Mouse (Mus musculus): ENCODE measurements around the gene Bckdk.
A peak's percentile ranks its signal among the peaks of the same experiment; 100 is the strongest.

The Bckdk gene

GRCm38 (mm10) chr7:127912190-127912871 is 8.4 kb downstream of the Bckdk start, which contains the start of gene Kat8:
Gene Kat8, plus strand, starts transcription at chr7:127912516.
- H3K36me3 ChIP-seq (ENCODE audit: control insufficient read depth, insufficient read depth, low read length, poor library complexity, severe bottlenecking), result peaks cover 7% of the 10 kb centered on the region; the same call in 1 of the 2 replicates
- peak; percentile 90 for DNase-seq (ENCODE audit: low read depth, low spot score)
- H3K27me3 ChIP-seq (ENCODE audit: control insufficient read depth, insufficient read depth, low read length, poor library complexity, severe bottlenecking), result no peaks in the 10 kb centered on the region

- DNase-seq (ENCODE audit: low read depth, low spot score), result no peak
- Histone ChIP-seq H3K36me3 (ENCODE audit: control insufficient read depth, insufficient read depth, low read length, poor library complexity, severe bottlenecking) (peaks cover 4% of the 10 kb centered on the region; the same call in 1 of the 2 replicates), H3K27me3 (ENCODE audit: control insufficient read depth, insufficient read depth, low read length, poor library complexity, severe bottlenecking) (no peaks in the 10 kb centered on the region)
These were observed 9.1 kb downstream of the Bckdk start for GRCm38 (mm10) chr7:127912938-127913337.

GRCm38 (mm10) chr7:127915293-127915692 is 11.4 kb downstream of the Bckdk start:
- DNase-seq (ENCODE audit: low read depth, low spot score), result peak; percentile 35
- peaks cover 2% of the 10 kb centered on the region; the same call in 1 of the 2 replicates for H3K36me3 ChIP-seq (ENCODE audit: control insufficient read depth, insufficient read depth, low read length, poor library complexity, severe bottlenecking)
- no peaks in the 10 kb centered on the region for H3K27me3 ChIP-seq (ENCODE audit: control insufficient read depth, insufficient read depth, low read length, poor library complexity, severe bottlenecking)

- peak; percentile 81 for DNase-seq (ENCODE audit: low read depth, low spot score)
- Histone ChIP-seq H3K36me3 (ENCODE audit: control insufficient read depth, insufficient read depth, low read length, poor library complexity, severe bottlenecking) (peaks cover 2% of the 10 kb centered on the region; the same call in 1 of the 2 replicates), H3K27me3 (ENCODE audit: control insufficient read depth, insufficient read depth, low read length, poor library complexity, severe bottlenecking) (no peaks in the 10 kb centered on the region)
These were observed 14.3 kb downstream of the Bckdk start for GRCm38 (mm10) chr7:127918203-127918602.

GRCm38 (mm10) chr7:127919290-127919689 is 15.4 kb downstream of the Bckdk start:
- peak; percentile 58 for DNase-seq (ENCODE audit: low read depth, low spot score)
- Histone ChIP-seq H3K36me3 (ENCODE audit: control insufficient read depth, insufficient read depth, low read length, poor library complexity, severe bottlenecking) (peaks cover 2% of the 10 kb centered on the region; the same call in 1 of the 2 replicates), H3K27me3 (ENCODE audit: control insufficient read depth, insufficient read depth, low read length, poor library complexity, severe bottlenecking) (no peaks in the 10 kb centered on the region)

- DNase-seq (ENCODE audit: low read depth, low spot score), result no peak
- 0 out of 2 replicates have a peak, but pooled peaks cover 2% of the 10 kb centered on the region for H3K36me3 ChIP-seq (ENCODE audit: control insufficient read depth, insufficient read depth, low read length, poor library complexity, severe bottlenecking)
- no peaks in the 10 kb centered on the region for H3K27me3 ChIP-seq (ENCODE audit: control insufficient read depth, insufficient read depth, low read length, poor library complexity, severe bottlenecking)
These were observed 17.6 kb downstream of the Bckdk start for GRCm38 (mm10) chr7:127921516-127921915.

GRCm38 (mm10) chr7:127922451-127923275 is 18.8 kb downstream of the Bckdk start:
- DNase-seq (ENCODE audit: low read depth, low spot score), result peak; percentile 71
- Histone ChIP-seq H3K27me3 (ENCODE audit: control insufficient read depth, insufficient read depth, low read length, poor library complexity, severe bottlenecking) (no peaks in the 10 kb centered on the region), H3K36me3 (ENCODE audit: control insufficient read depth, insufficient read depth, low read length, poor library complexity, severe bottlenecking) (no peaks in the 10 kb centered on the region)

GRCm38 (mm10) chr7:127923714-127924113 is 19.8 kb downstream of the Bckdk start:
- Histone ChIP-seq H3K36me3 (ENCODE audit: control insufficient read depth, insufficient read depth, low read length, poor library complexity, severe bottlenecking) (no peaks in the 10 kb centered on the region), H3K27me3 (ENCODE audit: control insufficient read depth, insufficient read depth, low read length, poor library complexity, severe bottlenecking) (no peaks in the 10 kb centered on the region)
- no peak for DNase-seq (ENCODE audit: low read depth, low spot score)

- DNase-seq (ENCODE audit: low read depth, low spot score), result no peak
- Histone ChIP-seq H3K27me3 (ENCODE audit: control insufficient read depth, insufficient read depth, low read length, poor library complexity, severe bottlenecking) (no peaks in the 10 kb centered on the region), H3K36me3 (ENCODE audit: control insufficient read depth, insufficient read depth, low read length, poor library complexity, severe bottlenecking) (no peaks in the 10 kb centered on the region)
These were observed 21.4 kb downstream of the Bckdk start for GRCm38 (mm10) chr7:127925252-127925651.

GRCm38 (mm10) chr7:127926066-127926465 is 22.2 kb downstream of the Bckdk start:
- no peak for DNase-seq (ENCODE audit: low read depth, low spot score)
- H3K27me3 ChIP-seq (ENCODE audit: control insufficient read depth, insufficient read depth, low read length, poor library complexity, severe bottlenecking), result no peaks in the 10 kb centered on the region
- H3K36me3 ChIP-seq (ENCODE audit: control insufficient read depth, insufficient read depth, low read length, poor library complexity, severe bottlenecking), result no peaks in the 10 kb centered on the region

GRCm38 (mm10) chr7:127926846-127927245 is 23.0 kb downstream of the Bckdk start:
- no peak for DNase-seq (ENCODE audit: low read depth, low spot score)
- Histone ChIP-seq H3K36me3 (ENCODE audit: control insufficient read depth, insufficient read depth, low read length, poor library complexity, severe bottlenecking) (no peaks in the 10 kb centered on the region), H3K27me3 (ENCODE audit: control insufficient read depth, insufficient read depth, low read length, poor library complexity, severe bottlenecking) (no peaks in the 10 kb centered on the region)

GRCm38 (mm10) chr7:127927726-127928125 is 23.8 kb downstream of the Bckdk start:
- DNase-seq (ENCODE audit: low read depth, low spot score), result no peak
- no peaks in the 10 kb centered on the region for H3K36me3 ChIP-seq (ENCODE audit: control insufficient read depth, insufficient read depth, low read length, poor library complexity, severe bottlenecking)
- H3K27me3 ChIP-seq (ENCODE audit: control insufficient read depth, insufficient read depth, low read length, poor library complexity, severe bottlenecking), result no peaks in the 10 kb centered on the region

GRCm38 (mm10) chr7:127928596-127928995 is 24.7 kb downstream of the Bckdk start:
- DNase-seq (ENCODE audit: low read depth, low spot score), result no peak
- no peaks in the 10 kb centered on the region for H3K27me3 ChIP-seq (ENCODE audit: control insufficient read depth, insufficient read depth, low read length, poor library complexity, severe bottlenecking)
- no peaks in the 10 kb centered on the region for H3K36me3 ChIP-seq (ENCODE audit: control insufficient read depth, insufficient read depth, low read length, poor library complexity, severe bottlenecking)

GRCm38 (mm10) chr7:127929923-127930322 is 26.0 kb downstream of the Bckdk start, which contains the start of gene Prss8:
Gene Prss8, minus strand, starts transcription at chr7:127930104.
- no peaks in the 10 kb centered on the region for H3K36me3 ChIP-seq (ENCODE audit: control insufficient read depth, insufficient read depth, low read length, poor library complexity, severe bottlenecking)
- no peak for DNase-seq (ENCODE audit: low read depth, low spot score)

GRCm38 (mm10) chr7:127930636-127931035 is 26.8 kb downstream of the Bckdk start:
- DNase-seq (ENCODE audit: low read depth, low spot score), result no peak
- no peaks in the 10 kb centered on the region for H3K36me3 ChIP-seq (ENCODE audit: control insufficient read depth, insufficient read depth, low read length, poor library complexity, severe bottlenecking)
- H3K27me3 ChIP-seq (ENCODE audit: control insufficient read depth, insufficient read depth, low read length, poor library complexity, severe bottlenecking), result no peaks in the 10 kb centered on the region

More at GRCm38 (mm10) chr7:127929923-127930322, 26.0 kb downstream of the Bckdk start, which contains the start of gene Prss8:
- no peaks in the 10 kb centered on the region for H3K27me3 ChIP-seq (ENCODE audit: control insufficient read depth, insufficient read depth, low read length, poor library complexity, severe bottlenecking)
